Mouse (Mus musculus): ENCODE measurements at regions not wholly inside any gene's neighbourhood (a gene's known extent, or its start where the extent isn't known, plus 50 kb on each side); places are given as distances from the start of the nearest gene placed in this dataset.

GRCm38 (mm10) chr5:111652472-111652871 is 81.3 kb upstream of the Gm26897 start:
- no peak for DNase-seq (ENCODE audit: low spot score in 2 of 2)

GRCm38 (mm10) chr5:111656436-111656835 is 77.3 kb upstream of the Gm26897 start:
- DNase-seq (ENCODE audit: low spot score in 2 of 2), result no peak

GRCm38 (mm10) chr5:111657759-111658429 is 75.8 kb upstream of the Gm26897 start:
- no peak for DNase-seq (ENCODE audit: low spot score in 2 of 2)

GRCm38 (mm10) chr5:111659229-111659628 is 74.5 kb upstream of the Gm26897 start:
- no peak for DNase-seq (ENCODE audit: low spot score in 2 of 2)

GRCm38 (mm10) chr5:111660447-111660846 is 73.3 kb upstream of the Gm26897 start:
- no peak for DNase-seq (ENCODE audit: low spot score in 2 of 2)

GRCm38 (mm10) chr5:111660968-111661367 is 72.8 kb upstream of the Gm26897 start:
- no peak for DNase-seq (ENCODE audit: low spot score in 2 of 2)

GRCm38 (mm10) chr5:111661971-111662370 is 71.8 kb upstream of the Gm26897 start:
- peak in 1 of 2 experiments; percentile 63 for DNase-seq (ENCODE audit: low spot score in 2 of 2)

- DNase-seq (ENCODE audit: low spot score in 2 of 2), result no peak
These were observed 69.9 kb upstream of the Gm26897 start for GRCm38 (mm10) chr5:111663831-111664230.

GRCm38 (mm10) chr5:111665406-111665805 is 68.3 kb upstream of the Gm26897 start:
- DNase-seq (ENCODE audit: low spot score in 2 of 2), result no peak

- DNase-seq (ENCODE audit: low spot score in 2 of 2), result no peak
These were observed 67.7 kb upstream of the Gm26897 start for GRCm38 (mm10) chr5:111666007-111666406.

GRCm38 (mm10) chr5:111667901-111668300 is 65.8 kb upstream of the Gm26897 start:
- DNase-seq (ENCODE audit: low spot score in 2 of 2), result no peak

GRCm38 (mm10) chr5:111669139-111669538 is 64.6 kb upstream of the Gm26897 start:
- no peak for DNase-seq (ENCODE audit: low spot score in 2 of 2)

- DNase-seq (ENCODE audit: low spot score in 2 of 2), result no peak
These were observed 62.0 kb upstream of the Gm26897 start for GRCm38 (mm10) chr5:111671762-111672161.

- no peak for DNase-seq (ENCODE audit: low spot score in 2 of 2)
These were observed 58.6 kb upstream of the Gm26897 start for GRCm38 (mm10) chr5:111674976-111675672.

GRCm38 (mm10) chr5:111675673-111676261 is 58.0 kb upstream of the Gm26897 start:
- peak; percentile 67 to 85 for DNase-seq (ENCODE audit: low spot score in 2 of 2)

GRCm38 (mm10) chr5:111677847-111678311 is 55.8 kb upstream of the Gm26897 start:
- no peak for DNase-seq (ENCODE audit: low spot score in 2 of 2)

GRCm38 (mm10) chr5:111678496-111678895 is 55.2 kb upstream of the Gm26897 start:
- no peak for DNase-seq (ENCODE audit: low spot score in 2 of 2)

GRCm38 (mm10) chr5:111681362-111682028 is 52.2 kb upstream of the Gm26897 start:
- no peak for DNase-seq (ENCODE audit: low spot score in 2 of 2)

GRCm38 (mm10) chr5:111682899-111683298 is 50.8 kb upstream of the Gm26897 start:
- no peak for DNase-seq (ENCODE audit: low spot score in 2 of 2)

All from gastrocnemius, postnatal 4 days (tissue).